Mouse (Mus musculus): ENCODE data around the gene Tmem183a. TPM values are rescaled to one million over a fixed set of nuclear protein-coding genes. Genes with fewer than 3 reads are reported as not detected.

The Tmem183a gene
- polyA plus RNA-seq, 1 experiment from 2014 or later: 120 TPM

DNA sequence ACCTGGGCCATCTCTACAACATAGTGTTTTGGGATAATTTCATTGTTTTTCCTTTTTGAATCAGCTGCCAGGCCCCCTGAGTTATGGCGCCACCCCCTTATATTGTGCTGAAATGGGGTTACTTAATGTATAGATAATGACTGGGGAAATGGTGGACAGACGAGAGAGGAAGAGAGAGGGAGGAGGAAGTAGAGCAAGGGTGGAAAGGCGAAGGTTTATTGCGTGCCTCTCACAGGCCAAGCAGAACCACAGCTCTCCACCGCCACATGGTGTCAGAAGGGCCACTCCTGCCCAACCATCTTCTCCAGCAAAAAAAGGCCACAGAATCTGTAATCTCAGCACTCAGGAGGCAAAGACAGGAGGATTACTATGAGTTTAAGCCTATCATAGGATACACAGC, 46.6 kb downstream of the Tmem183a start:
- Histone ChIP-seq H3K4me2 (ENCODE audit: low read depth, low read length) (no peak overlapping the region), H3K9me3 (ENCODE audit: control insufficient read depth, low read length) (no peaks in the 10 kb centered on the region), H3K9ac (replicated peaks; ENCODE audit: low read depth, low read length) (no peak overlapping the region), H3K27ac (ENCODE audit: low read depth, low read length) (no peak overlapping the region), H3K4me1 (ENCODE audit: control insufficient read depth, insufficient read depth, low read length) (no peaks in the 10 kb centered on the region), H3K36me3 (ENCODE audit: control insufficient read depth, insufficient read depth, low read length) (no peaks in the 10 kb centered on the region), H3K27me3 (ENCODE audit: control insufficient read depth, insufficient read depth, low read length) (no peaks in the 10 kb centered on the region), H3K4me3 (ENCODE audit: low read depth, low read length) (no peak overlapping the region)
- no peak for ATAC-seq (ENCODE audit: low read depth)
- WGBS: 88% methylated on average over 5 of the region's 5 CpGs

DNA sequence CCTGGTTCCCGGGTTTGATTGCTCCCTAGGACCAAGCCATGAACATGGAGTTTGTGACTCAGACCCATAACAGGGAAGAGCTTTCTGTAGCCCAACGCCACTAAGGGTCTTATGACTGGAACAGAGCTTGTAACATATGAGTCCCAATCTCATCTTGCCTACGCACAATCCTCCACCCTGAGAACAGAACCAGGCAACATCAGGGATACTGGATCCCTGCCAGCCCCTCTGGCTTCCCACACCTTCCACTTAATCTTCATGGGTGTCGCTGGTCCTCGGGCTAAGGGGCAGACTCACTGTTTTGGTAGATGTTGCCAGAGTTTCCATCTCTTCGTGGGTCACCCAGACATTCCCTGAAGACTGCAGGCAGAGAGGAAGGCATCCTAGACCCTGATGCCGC, 50.0 kb downstream of the Tmem183a start:
- 91% methylated on average over 7 of the region's 7 CpGs for WGBS
- H3K36me3 ChIP-seq (ENCODE audit: control insufficient read depth, insufficient read depth, low read length): no peaks in the 10 kb centered on the region
- no peak for ATAC-seq (ENCODE audit: low read depth)
- no peak overlapping the region for H3K4me3 ChIP-seq (ENCODE audit: low read depth, low read length)
- H3K27ac ChIP-seq (ENCODE audit: low read depth, low read length): no peak overlapping the region
- H3K9ac ChIP-seq (replicated peaks; ENCODE audit: low read depth, low read length): no peak overlapping the region
- no peaks in the 10 kb centered on the region for H3K4me1 ChIP-seq (ENCODE audit: control insufficient read depth, insufficient read depth, low read length)
- H3K4me2 ChIP-seq (ENCODE audit: low read depth, low read length): no peak overlapping the region
- H3K27me3 ChIP-seq (ENCODE audit: control insufficient read depth, insufficient read depth, low read length): no peaks in the 10 kb centered on the region
- H3K9me3 ChIP-seq (ENCODE audit: control insufficient read depth, low read length): no peaks in the 10 kb centered on the region

DNA sequence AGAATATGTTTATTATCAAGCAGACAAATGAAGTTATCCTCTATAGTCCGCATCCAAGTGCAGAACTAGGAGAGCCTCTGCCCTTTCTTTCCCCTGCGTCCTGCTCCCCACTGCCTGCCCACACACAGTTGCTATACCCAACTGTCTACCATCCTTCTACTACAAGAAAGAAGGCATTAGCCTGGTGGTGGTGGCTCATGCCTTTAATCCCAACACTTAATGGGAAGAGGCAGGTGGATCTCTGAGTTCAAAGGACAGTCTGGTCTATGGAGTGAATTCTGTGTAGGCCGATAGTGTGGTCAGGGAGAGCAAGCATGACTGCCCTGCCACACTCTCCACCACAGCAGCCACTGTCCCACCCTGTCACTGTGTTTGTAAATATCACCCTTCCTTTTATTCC, 51.0 kb downstream of the Tmem183a start:
- H3K4me3 ChIP-seq (ENCODE audit: low read depth, low read length): no peak overlapping the region
- WGBS: 91% methylated on average over 3 of the region's 3 CpGs

DNA sequence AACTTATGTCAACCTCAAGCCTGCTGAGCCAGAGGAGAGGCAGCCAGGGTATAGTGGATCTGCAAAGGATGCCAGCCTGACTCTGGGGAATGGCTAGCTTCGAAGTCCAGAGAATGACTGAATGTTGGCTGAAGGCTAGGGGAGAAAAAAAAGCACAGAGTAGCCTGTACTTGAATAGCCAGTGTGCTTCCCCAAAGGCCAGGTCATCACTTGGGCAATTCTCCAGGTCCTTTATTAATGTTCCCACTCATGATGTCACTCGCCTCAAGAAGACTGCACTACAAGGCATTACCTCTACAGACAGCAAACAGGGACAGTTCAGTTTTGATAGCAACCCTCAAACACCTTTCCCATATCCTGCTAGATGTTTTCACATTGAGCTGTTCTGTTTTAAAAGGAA, 51.5 kb downstream of the Tmem183a start:
- no peak overlapping the region for H3K4me2 ChIP-seq (ENCODE audit: low read depth, low read length)
- no peak overlapping the region for H3K27ac ChIP-seq (ENCODE audit: low read depth, low read length)
- ATAC-seq (ENCODE audit: low read depth): no peak
- no peaks in the 10 kb centered on the region for H3K36me3 ChIP-seq (ENCODE audit: control insufficient read depth, insufficient read depth, low read length)
- no peaks in the 10 kb centered on the region for H3K9me3 ChIP-seq (ENCODE audit: control insufficient read depth, low read length)
- no peak overlapping the region for H3K9ac ChIP-seq (replicated peaks; ENCODE audit: low read depth, low read length)
- 94% methylated on average over 2 of the region's 2 CpGs for WGBS
- no peak overlapping the region for H3K4me3 ChIP-seq (ENCODE audit: low read depth, low read length)
- no peaks in the 10 kb centered on the region for H3K27me3 ChIP-seq (ENCODE audit: control insufficient read depth, insufficient read depth, low read length)
- H3K4me1 ChIP-seq (ENCODE audit: control insufficient read depth, insufficient read depth, low read length): no peaks in the 10 kb centered on the region

More for the DNA sequence above, 51.0 kb downstream of the Tmem183a start:
- ATAC-seq (ENCODE audit: low read depth): no peak
- Histone ChIP-seq H3K4me2 (ENCODE audit: low read depth, low read length) (no peak overlapping the region), H3K9me3 (ENCODE audit: control insufficient read depth, low read length) (no peaks in the 10 kb centered on the region), H3K27me3 (ENCODE audit: control insufficient read depth, insufficient read depth, low read length) (no peaks in the 10 kb centered on the region), H3K9ac (replicated peaks; ENCODE audit: low read depth, low read length) (no peak overlapping the region), H3K4me1 (ENCODE audit: control insufficient read depth, insufficient read depth, low read length) (no peaks in the 10 kb centered on the region), H3K27ac (ENCODE audit: low read depth, low read length) (no peak overlapping the region), H3K36me3 (ENCODE audit: control insufficient read depth, insufficient read depth, low read length) (no peaks in the 10 kb centered on the region)

DNA sequence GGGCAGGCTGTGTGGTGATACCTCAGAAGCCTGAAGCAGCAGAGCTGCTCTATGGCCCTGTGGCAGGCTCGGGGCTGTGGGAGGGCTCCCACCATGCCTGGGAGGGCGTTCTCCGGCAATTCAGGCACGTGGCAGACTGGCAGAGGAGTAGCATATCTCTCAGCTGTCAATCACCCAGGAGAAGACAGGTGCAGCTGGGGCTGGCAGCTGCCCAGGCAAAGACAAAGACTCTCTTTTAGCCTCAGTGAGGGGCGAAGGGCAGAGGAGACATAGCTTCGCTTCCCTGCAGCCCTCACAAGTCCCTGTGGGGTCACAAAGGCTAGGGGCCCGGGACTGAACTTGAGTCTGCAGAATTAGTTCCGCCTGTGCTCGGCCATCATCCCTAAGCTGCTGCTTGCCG, 54.4 kb downstream of the Tmem183a start:
- no peaks in the 10 kb centered on the region for H3K27me3 ChIP-seq (ENCODE audit: control insufficient read depth, insufficient read depth, low read length)
- ATAC-seq (ENCODE audit: low read depth): no peak
- H3K4me2 ChIP-seq (ENCODE audit: low read depth, low read length): no peak overlapping the region
- WGBS: 34% methylated on average over 10 of the region's 10 CpGs
- no peak overlapping the region for H3K27ac ChIP-seq (ENCODE audit: low read depth, low read length)
- peaks cover 5% of the 10 kb centered on the region; the same call in 1 of the 2 replicates for H3K4me1 ChIP-seq (ENCODE audit: control insufficient read depth, insufficient read depth, low read length)
- no peak overlapping the region for H3K4me3 ChIP-seq (ENCODE audit: low read depth, low read length)
- H3K9me3 ChIP-seq (ENCODE audit: control insufficient read depth, low read length): no peaks in the 10 kb centered on the region
- H3K9ac ChIP-seq (replicated peaks; ENCODE audit: low read depth, low read length): no peak overlapping the region
- H3K36me3 ChIP-seq (ENCODE audit: control insufficient read depth, insufficient read depth, low read length): no peaks in the 10 kb centered on the region

DNA sequence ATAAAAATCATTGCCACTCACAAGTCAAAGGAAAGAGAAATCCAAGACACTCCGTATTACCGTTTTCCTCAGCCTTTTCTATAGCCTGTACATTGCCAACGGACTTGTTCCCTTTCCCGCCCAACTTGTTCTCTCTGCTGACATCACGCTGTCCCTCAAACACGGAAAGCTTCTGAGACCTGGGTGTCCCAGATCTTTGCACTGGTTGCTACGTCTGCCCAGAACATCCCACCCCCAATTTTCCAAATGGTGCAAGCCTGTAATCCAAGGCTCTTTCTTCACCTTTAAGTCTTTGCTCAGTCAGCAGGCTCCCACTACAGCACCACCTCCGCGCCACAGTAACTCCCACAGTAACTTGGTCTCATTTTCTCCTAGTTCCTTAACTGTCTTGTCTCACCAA, 56.8 kb downstream of the Tmem183a start:
- no peak for ATAC-seq (ENCODE audit: low read depth)
- WGBS: 94% methylated on average over 9 of the region's 9 CpGs
- Histone ChIP-seq H3K4me1 (ENCODE audit: control insufficient read depth, insufficient read depth, low read length) (peaks cover 5% of the 10 kb centered on the region; the same call in 1 of the 2 replicates), H3K27me3 (ENCODE audit: control insufficient read depth, insufficient read depth, low read length) (peaks cover 4% of the 10 kb centered on the region; the same call in 1 of the 2 replicates), H3K4me3 (ENCODE audit: low read depth, low read length) (no peak overlapping the region), H3K9me3 (ENCODE audit: control insufficient read depth, low read length) (no peaks in the 10 kb centered on the region), H3K4me2 (ENCODE audit: low read depth, low read length) (no peak overlapping the region), H3K36me3 (ENCODE audit: control insufficient read depth, insufficient read depth, low read length) (no peaks in the 10 kb centered on the region), H3K9ac (replicated peaks; ENCODE audit: low read depth, low read length) (no peak overlapping the region), H3K27ac (ENCODE audit: low read depth, low read length) (no peak overlapping the region)

DNA sequence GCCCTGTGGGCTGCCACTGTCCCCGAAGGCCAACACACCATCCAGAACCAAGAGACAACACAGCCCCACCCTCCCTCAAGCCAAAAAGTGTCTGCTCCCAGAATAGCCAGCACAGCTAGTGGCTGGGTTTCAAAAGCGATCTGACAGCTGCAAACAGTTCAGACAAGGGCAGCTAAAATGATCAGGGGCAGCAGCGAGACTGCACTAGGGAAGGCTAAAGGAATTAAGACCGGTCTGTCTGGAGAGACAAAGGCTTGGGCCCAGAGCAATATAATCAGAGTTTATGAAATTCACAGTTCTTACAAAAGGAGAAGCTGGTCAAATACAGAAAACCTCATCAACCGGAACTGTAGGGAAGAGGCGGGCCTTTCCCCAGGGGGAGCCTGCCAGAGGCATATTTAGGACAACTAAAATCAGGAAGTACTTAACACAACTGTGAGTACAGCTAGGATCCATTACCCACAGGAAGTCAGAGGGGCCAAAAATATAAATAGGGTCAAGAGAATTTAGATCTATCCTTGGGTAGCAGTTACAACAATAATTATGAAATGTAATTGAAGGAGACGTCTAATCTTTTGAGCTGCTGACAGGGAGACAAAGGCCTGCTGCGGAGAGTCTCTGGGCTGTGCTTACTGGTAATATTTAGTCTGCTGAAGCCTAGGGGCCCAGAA, 59.1 kb downstream of the Tmem183a start:
- Histone ChIP-seq H3K4me2 (ENCODE audit: low read depth, low read length) (no peak overlapping the region), H3K27ac (ENCODE audit: low read depth, low read length) (peak overlapping the region; percentile 5; the same call in 1 of the 2 replicates), H3K4me1 (ENCODE audit: control insufficient read depth, insufficient read depth, low read length) (peaks cover 11% of the 10 kb centered on the region; the same call in 1 of the 2 replicates), H3K9ac (replicated peaks; ENCODE audit: low read depth, low read length) (no peak overlapping the region), H3K36me3 (ENCODE audit: control insufficient read depth, insufficient read depth, low read length) (no peaks in the 10 kb centered on the region), H3K4me3 (ENCODE audit: low read depth, low read length) (no peak overlapping the region), H3K9me3 (ENCODE audit: control insufficient read depth, low read length) (no peaks in the 10 kb centered on the region), H3K27me3 (ENCODE audit: control insufficient read depth, insufficient read depth, low read length) (peaks cover 11% of the 10 kb centered on the region)
- ATAC-seq (ENCODE audit: low read depth): no peak
- WGBS: 44% methylated on average over 8 of the region's 8 CpGs

DNA sequence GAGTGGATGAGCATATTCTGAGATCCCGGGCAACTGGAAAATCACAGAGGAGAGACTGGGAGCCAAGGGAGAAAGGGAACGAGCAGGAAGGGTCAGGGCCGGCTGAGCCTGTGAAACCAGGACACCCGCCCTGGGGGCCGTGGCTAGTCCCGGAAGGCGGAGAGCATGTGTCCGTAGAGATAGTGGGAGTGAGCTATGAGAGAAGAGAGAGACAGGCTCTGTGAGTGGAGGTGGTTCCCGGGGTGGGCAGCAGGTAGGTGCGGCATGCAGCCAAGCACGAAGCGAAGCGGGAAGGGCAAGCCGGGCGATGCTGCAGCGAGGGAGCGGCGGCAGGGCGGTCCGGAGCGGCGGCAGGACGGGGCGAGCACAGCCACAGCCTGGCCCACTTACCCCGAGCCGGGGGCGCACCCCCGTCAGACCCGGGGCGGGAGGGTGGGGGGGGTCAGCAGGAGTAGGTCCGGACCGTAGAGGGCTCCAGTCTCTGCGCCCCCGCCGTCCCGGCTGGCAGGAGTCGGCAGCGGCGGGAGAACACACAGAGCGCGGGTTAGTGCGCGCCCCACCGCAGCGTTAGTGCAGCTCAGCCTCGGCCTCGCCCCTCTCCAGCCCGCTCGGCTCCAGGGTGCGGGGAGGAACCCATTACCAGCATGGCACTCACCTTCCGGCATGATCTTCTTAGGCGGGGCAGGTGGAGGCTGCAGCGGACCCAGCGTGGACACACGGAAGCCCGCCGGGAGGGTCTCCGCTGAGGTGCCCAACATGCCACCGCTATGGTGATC, 63.0 kb downstream of the Tmem183a start:
- no peak overlapping the region for H3K27ac ChIP-seq (ENCODE audit: low read depth, low read length)
- WGBS: 7% methylated on average over 35 of the region's 59 CpGs
- H3K4me2 ChIP-seq (ENCODE audit: low read depth, low read length): peak overlapping the region; percentile 75
- no peaks in the 10 kb centered on the region for H3K9me3 ChIP-seq (ENCODE audit: control insufficient read depth, low read length)
- peaks cover 11% of the 10 kb centered on the region; the same call in 1 of the 2 replicates for H3K4me1 ChIP-seq (ENCODE audit: control insufficient read depth, insufficient read depth, low read length)
- peak overlapping the region; percentile 17 for H3K9ac ChIP-seq (replicated peaks; ENCODE audit: low read depth, low read length)
- no peaks in the 10 kb centered on the region for H3K36me3 ChIP-seq (ENCODE audit: control insufficient read depth, insufficient read depth, low read length)
- peaks cover 11% of the 10 kb centered on the region for H3K27me3 ChIP-seq (ENCODE audit: control insufficient read depth, insufficient read depth, low read length)
- peak; percentile 72; the same call in 1 of the 2 replicates for ATAC-seq (ENCODE audit: low read depth)
- H3K4me3 ChIP-seq (ENCODE audit: low read depth, low read length): peak overlapping the region; percentile 29

DNA sequence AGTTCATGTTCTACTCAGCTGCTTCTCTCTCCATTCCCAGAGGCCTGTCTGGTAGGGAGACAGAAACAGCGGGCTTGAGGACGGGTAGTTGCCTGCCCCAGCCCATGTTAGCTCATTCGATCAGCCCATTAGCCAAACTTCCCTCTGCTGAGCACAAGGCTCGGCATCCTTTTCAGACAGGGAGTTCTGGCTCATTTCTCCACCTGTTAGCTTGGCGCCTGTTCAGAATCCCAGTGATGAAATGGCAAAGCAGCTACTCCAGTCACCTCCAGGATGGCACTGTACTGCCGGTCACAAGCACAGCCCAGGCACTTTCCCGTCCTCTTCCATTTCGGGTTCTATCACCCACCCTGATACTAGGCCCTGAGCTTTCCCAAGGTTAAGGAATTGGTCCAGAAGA, 64.5 kb downstream of the Tmem183a start:
- H3K27ac ChIP-seq (ENCODE audit: low read depth, low read length): no peak overlapping the region
- H3K9ac ChIP-seq (replicated peaks; ENCODE audit: low read depth, low read length): no peak overlapping the region
- H3K9me3 ChIP-seq (ENCODE audit: control insufficient read depth, low read length): no peaks in the 10 kb centered on the region
- no peak overlapping the region for H3K4me3 ChIP-seq (ENCODE audit: low read depth, low read length)
- H3K4me1 ChIP-seq (ENCODE audit: control insufficient read depth, insufficient read depth, low read length): peaks cover 6% of the 10 kb centered on the region; the same call in 1 of the 2 replicates
- H3K36me3 ChIP-seq (ENCODE audit: control insufficient read depth, insufficient read depth, low read length): no peaks in the 10 kb centered on the region
- peaks cover 11% of the 10 kb centered on the region for H3K27me3 ChIP-seq (ENCODE audit: control insufficient read depth, insufficient read depth, low read length)
- no peak overlapping the region for H3K4me2 ChIP-seq (ENCODE audit: low read depth, low read length)
- ATAC-seq (ENCODE audit: low read depth): no peak
- 84% methylated on average over 8 of the region's 8 CpGs for WGBS

All from neural tube, embryonic 14.5 days (tissue).